Mouse (Mus musculus) forebrain, postnatal 0 days (tissue): Measurements from ENCODE around the gene Arf5. TPM values are rescaled to one million over a fixed set of nuclear protein-coding genes. Genes with fewer than 3 reads are reported as not detected.

Experiments used
- ATAC-seq: fragments of 200-750 bp; cut with Nextera tagmentation; 2 replicates; pipeline ENCODE4 v1.8.0; 2017; ENCODE audit warnings: mild to moderate bottlenecking, moderate library complexity
- DNase-seq: peaks from one replicate; pipeline ENCODE4 v3.0.0-alpha.2; 2015
- H3K27ac ChIP-seq: fragments of 300-500 bp; sonication (generic); 2 replicates; pipeline ENCODE4 v1.5.1; 2014; ENCODE audit warnings: low read depth, mild to moderate bottlenecking, antibody characterized with exemption, low read length, moderate library complexity, mixed read lengths
- H3K27me3 ChIP-seq: fragments of 300-500 bp; sonication (generic); 2 replicates; pipeline ENCODE4 v1.6.1; 2014; ENCODE audit warnings: mild to moderate bottlenecking, low read length, mixed read lengths; ENCODE audit not compliant: insufficient read depth
- H3K36me3 ChIP-seq: fragments of 300-500 bp; sonication (generic); 2 replicates; pipeline ENCODE4 v1.6.1; 2014; ENCODE audit warnings: mild to moderate bottlenecking, moderate library complexity; ENCODE audit not compliant: insufficient read depth
- H3K4me1 ChIP-seq: fragments of 300-500 bp; sonication (generic); 2 replicates; pipeline ENCODE4 v1.6.1; 2014; ENCODE audit warnings: antibody characterized with exemption; ENCODE audit not compliant: insufficient read depth
- H3K4me2 ChIP-seq: fragments of 300-500 bp; sonication (generic); 2 replicates; pipeline ENCODE4 v1.6.1; 2014; ENCODE audit warnings: low read depth, mild to moderate bottlenecking, moderate library complexity
- H3K4me3 ChIP-seq: fragments of 300-500 bp; sonication (generic); 2 replicates; pipeline ENCODE4 v1.5.1; 2014; ENCODE audit warnings: low read depth, low read length, mixed read lengths
- H3K9ac ChIP-seq: fragments of 300-500 bp; sonication (generic); 2 replicates; pipeline ENCODE4 v1.6.1; 2014; ENCODE audit warnings: mild to moderate bottlenecking
- H3K9me3 ChIP-seq: fragments of 300-500 bp; sonication (generic); 2 replicates; pipeline ENCODE4 v1.6.1; 2016; ENCODE audit warnings: low read length
- CTCF ChIP-seq: sonication (generic); IDR thresholded peaks from 2 replicates; pipeline ENCODE4 v1.5.1; 2016; ENCODE audit warnings: antibody characterized with exemption, control low read depth, low read depth
- WGBS: fragments of 180-500 bp; shearing (Covaris S2); extraction: QIAGEN DNeasy Blood & Tissue Kit; methylation state at CpG from one replicate; pipeline ENCODE4 v1.1.7; 2014; 5-methylcytosine and 5-hydroxymethylcytosine counted together
- polyA plus RNA-seq: library from polyadenylated mRNA; unstranded; fragments of >200 nt; fragmentation: Nextera tagmentation; extraction: Ambion mirVana; gene quantifications from 2 replicates; pipeline ENCODE4 v1.2.1, GENCODE M21; 2015
- total RNA-seq: library from RNA; depleted of rRNA; stranded (reverse); fragments of >200 nt; gene quantifications from 2 replicates; pipeline ENCODE4 v1.2.3, GENCODE M21; 2014

The Arf5 gene
- total and polyA plus RNA-seq, 2 experiments from 2014 or later: 292 to 536 TPM

DNA sequence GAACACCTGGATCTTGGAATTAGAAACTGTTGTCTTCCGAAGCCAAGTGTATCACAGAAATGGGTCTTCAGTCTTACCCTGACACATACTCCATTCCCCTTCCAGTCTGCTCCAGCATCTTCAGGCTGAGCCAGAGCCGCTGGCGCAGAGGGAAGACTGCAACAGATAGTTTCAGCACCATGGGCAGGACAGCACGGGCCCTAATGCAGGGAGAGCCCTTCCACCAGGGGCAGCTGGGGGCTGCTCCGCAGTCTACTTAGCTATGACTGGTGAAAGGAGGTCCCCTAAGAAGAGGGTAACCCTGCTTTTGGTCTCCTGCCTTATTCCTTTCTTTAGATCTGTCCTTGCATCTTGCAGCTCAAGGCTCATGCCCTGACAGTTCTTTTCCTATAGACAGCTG lies 27.1 kb downstream of the Arf5 start:
- WGBS: 19% methylated on average over 5 of the region's 5 CpGs
- peaks cover 21% of the 10 kb centered on the region for H3K27me3 ChIP-seq
- no peak for DNase-seq
- H3K36me3 ChIP-seq: no peaks in the 10 kb centered on the region
- TF ChIP-seq CTCF: no peak
- no peak overlapping the region for H3K4me3 ChIP-seq
- H3K4me2 ChIP-seq: no peak overlapping the region
- no peak for ATAC-seq
- no peaks in the 10 kb centered on the region for H3K4me1 ChIP-seq
- H3K9me3 ChIP-seq: no peaks in the 10 kb centered on the region
- no peak overlapping the region for H3K27ac ChIP-seq
- H3K9ac ChIP-seq: no peak overlapping the region

- WGBS: 2% methylated on average over 12 of the region's 12 CpGs
- H3K27ac ChIP-seq: no peak overlapping the region
- no peaks in the 10 kb centered on the region for H3K9me3 ChIP-seq
- peaks cover 21% of the 10 kb centered on the region for H3K27me3 ChIP-seq
- H3K9ac ChIP-seq: no peak overlapping the region
- no peaks in the 10 kb centered on the region for H3K36me3 ChIP-seq
- no peak for ATAC-seq
- no peak for TF ChIP-seq CTCF
- H3K4me2 ChIP-seq: no peak overlapping the region
- H3K4me1 ChIP-seq: no peaks in the 10 kb centered on the region
- no peak overlapping the region for H3K4me3 ChIP-seq
- DNase-seq: no peak
Measured at GRCm38 (mm10) chr6:28450977-28451376, 27.6 kb downstream of the Arf5 start.

- Histone ChIP-seq H3K27ac (no peak overlapping the region), H3K36me3 (no peaks in the 10 kb centered on the region), H3K9me3 (no peaks in the 10 kb centered on the region), H3K4me1 (no peaks in the 10 kb centered on the region), H3K4me2 (no peak overlapping the region), H3K4me3 (no peak overlapping the region), H3K9ac (no peak overlapping the region), H3K27me3 (no peaks in the 10 kb centered on the region)
- TF ChIP-seq CTCF: no peak
- ATAC-seq: no peak
- DNase-seq: no peak
Measured at GRCm38 (mm10) chr6:28459221-28459668, 35.9 kb downstream of the Arf5 start.

DNA sequence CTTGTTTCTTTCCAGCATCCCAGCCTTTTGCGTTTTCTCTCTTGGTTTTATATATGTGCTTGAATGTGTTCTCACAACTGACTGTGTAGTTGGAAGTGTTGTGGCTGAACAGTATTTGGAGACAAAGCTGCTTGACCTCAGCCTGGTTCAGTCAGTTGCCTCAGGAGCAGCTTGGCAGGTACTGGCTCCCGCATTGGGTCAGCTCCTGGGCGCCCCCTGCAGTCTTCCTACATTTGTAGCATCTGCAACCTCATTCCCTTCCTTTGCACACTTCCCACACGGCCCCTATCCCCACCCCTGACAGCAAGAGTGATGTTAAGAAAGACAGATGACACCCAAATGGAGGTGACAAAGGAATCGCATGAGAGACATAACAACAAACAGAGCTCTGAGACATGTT lies 37.2 kb downstream of the Arf5 start:
- Histone ChIP-seq H3K27me3 (no peaks in the 10 kb centered on the region), H3K4me1 (no peaks in the 10 kb centered on the region), H3K9me3 (no peaks in the 10 kb centered on the region), H3K27ac (no peak overlapping the region), H3K4me3 (no peak overlapping the region), H3K36me3 (no peaks in the 10 kb centered on the region), H3K9ac (no peak overlapping the region), H3K4me2 (no peak overlapping the region)
- WGBS: 9% methylated on average over 5 of the region's 5 CpGs
- ATAC-seq (no peak), DNase-seq (no peak)
- TF ChIP-seq CTCF: peak; percentile 55

DNA sequence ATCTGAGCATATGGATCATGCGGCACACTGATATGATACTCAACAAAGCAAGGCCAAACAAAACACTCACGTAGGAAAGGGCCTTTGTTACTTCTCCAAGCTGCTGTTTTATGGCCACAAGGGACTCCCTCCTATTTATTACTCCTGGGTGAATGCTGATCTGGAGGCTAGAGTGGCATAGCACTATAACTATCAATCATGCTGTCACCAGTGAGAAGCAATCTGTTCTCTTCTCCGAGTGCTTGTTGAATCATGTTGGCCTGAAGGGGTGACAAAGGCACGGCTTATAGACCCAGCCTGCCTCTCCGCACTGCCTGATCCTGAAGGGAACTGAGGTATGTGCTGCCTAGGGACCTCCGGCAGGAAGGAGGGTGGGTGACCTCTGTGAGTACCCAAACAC lies 41.3 kb downstream of the Arf5 start:
- ATAC-seq (no peak), DNase-seq (no peak)
- Histone ChIP-seq H3K9me3 (no peaks in the 10 kb centered on the region), H3K4me2 (no peak overlapping the region), H3K9ac (no peak overlapping the region), H3K27me3 (no peaks in the 10 kb centered on the region), H3K4me3 (no peak overlapping the region), H3K27ac (no peak overlapping the region), H3K4me1 (no peaks in the 10 kb centered on the region), H3K36me3 (no peaks in the 10 kb centered on the region)
- 59% methylated on average over 6 of the region's 6 CpGs for WGBS
- no peak for TF ChIP-seq CTCF

DNA sequence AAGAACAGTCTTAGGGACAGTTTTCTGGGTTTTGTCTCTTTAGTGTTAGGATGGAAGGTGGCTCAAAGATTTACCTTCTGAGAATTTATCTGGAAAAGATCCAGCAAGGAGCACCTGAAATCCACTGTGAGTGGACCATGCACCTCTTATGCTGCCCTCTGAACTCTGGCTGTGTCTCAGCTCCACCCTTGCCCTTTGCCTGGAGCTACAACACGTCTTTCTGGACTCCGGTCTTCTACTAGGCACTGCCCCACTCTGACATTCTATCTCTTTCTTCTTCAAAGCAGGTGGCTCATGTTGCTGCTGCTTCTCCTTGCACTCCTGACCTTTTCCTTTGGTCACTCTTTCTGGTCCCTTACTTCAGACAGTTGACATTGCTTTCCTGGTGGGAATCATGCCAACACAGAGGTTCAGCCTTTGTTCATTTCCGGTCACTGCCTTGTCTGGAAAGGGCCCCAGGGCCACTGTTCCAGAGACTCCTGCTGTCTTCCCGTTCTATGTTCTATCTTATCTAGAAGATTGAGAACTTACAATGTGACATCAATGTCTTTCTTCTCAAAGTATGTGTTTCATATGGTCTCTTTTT lies 46.8 kb downstream of the Arf5 start:
- no peak for TF ChIP-seq CTCF
- Histone ChIP-seq H3K4me1 (no peaks in the 10 kb centered on the region), H3K36me3 (no peaks in the 10 kb centered on the region), H3K9ac (no peak overlapping the region), H3K27me3 (no peaks in the 10 kb centered on the region), H3K27ac (no peak overlapping the region), H3K4me2 (no peak overlapping the region), H3K4me3 (no peak overlapping the region), H3K9me3 (no peaks in the 10 kb centered on the region)
- 76% methylated on average over 4 of the region's 4 CpGs for WGBS
- ATAC-seq (no peak), DNase-seq (no peak)

- Histone ChIP-seq H3K27ac (no peak overlapping the region), H3K27me3 (no peaks in the 10 kb centered on the region), H3K4me2 (no peak overlapping the region), H3K4me3 (no peak overlapping the region), H3K9me3 (no peaks in the 10 kb centered on the region), H3K36me3 (no peaks in the 10 kb centered on the region), H3K9ac (no peak overlapping the region), H3K4me1 (no peaks in the 10 kb centered on the region)
- 80% methylated on average over 5 of the region's 5 CpGs for WGBS
- no peak for TF ChIP-seq CTCF
- no peak for DNase-seq
- ATAC-seq: no peak
Measured at GRCm38 (mm10) chr6:28470621-28471020, 47.3 kb downstream of the Arf5 start.
